Mouse (Mus musculus) embryonic facial prominence, embryonic 15.5 days (tissue): ENCODE data around the gene Ccdc38. TPM values are rescaled to one million over a fixed set of nuclear protein-coding genes. Genes with fewer than 3 reads are reported as not detected.
A peak's percentile ranks its signal among the peaks of the same experiment; 100 is the strongest.

Experiments
- ATAC-seq: fragments of 200-750 bp; cut with Nextera tagmentation; 2 replicates; pipeline ENCODE4 v1.8.0; 2017; ENCODE audit warnings: low read depth, moderate TSS enrichment; ENCODE audit not compliant: insufficient number of reproducible peaks, low FRiP score, low TSS enrichment
- H3K27ac ChIP-seq: fragments of 300-500 bp; sonication (generic); replicated peaks from 2 replicates; pipeline ENCODE4 v1.5.1; 2015; ENCODE audit warnings: mild to moderate bottlenecking, inconsistent platforms
- H3K27me3 ChIP-seq: fragments of 300-500 bp; sonication (generic); 2 replicates; pipeline ENCODE4 v1.6.1; 2015; ENCODE audit warnings: inconsistent platforms
- H3K36me3 ChIP-seq: fragments of 300-500 bp; sonication (generic); 2 replicates; pipeline ENCODE4 v1.6.1; 2015; ENCODE audit warnings: mild to moderate bottlenecking, inconsistent platforms
- H3K4me1 ChIP-seq: fragments of 300-500 bp; sonication (generic); 2 replicates; pipeline ENCODE4 v1.6.1; 2015; ENCODE audit warnings: inconsistent platforms
- H3K4me2 ChIP-seq: fragments of 300-500 bp; sonication (generic); replicated peaks from 2 replicates; pipeline ENCODE4 v1.6.1; 2015; ENCODE audit warnings: mild to moderate bottlenecking, inconsistent platforms
- H3K4me3 ChIP-seq: fragments of 300-500 bp; sonication (generic); replicated peaks from 2 replicates; pipeline ENCODE4 v1.5.1; 2015; ENCODE audit warnings: mild to moderate bottlenecking, inconsistent platforms
- H3K9ac ChIP-seq: fragments of 300-500 bp; sonication (generic); 2 replicates; pipeline ENCODE4 v1.6.1; 2015; ENCODE audit warnings: inconsistent platforms
- H3K9me3 ChIP-seq: fragments of 300-500 bp; sonication (generic); replicated peaks from 2 replicates; pipeline ENCODE4 v1.6.1; 2016; ENCODE audit warnings: inconsistent platforms
- WGBS: fragments of 180-500 bp; shearing (Covaris S2); methylation state at CpG from one replicate; pipeline ENCODE4 v1.1.7; 2015; 5-methylcytosine and 5-hydroxymethylcytosine counted together
- polyA plus RNA-seq: library from polyadenylated mRNA; unstranded; fragments of >200 nt; fragmentation: Nextera tagmentation; extraction: Ambion mirVana; gene quantifications from 2 replicates; pipeline ENCODE4 v1.2.1, GENCODE M21; 2015

Gene Ccdc38
- polyA plus RNA-seq, 1 experiment from 2014 or later = 0.41 TPM

DNA sequence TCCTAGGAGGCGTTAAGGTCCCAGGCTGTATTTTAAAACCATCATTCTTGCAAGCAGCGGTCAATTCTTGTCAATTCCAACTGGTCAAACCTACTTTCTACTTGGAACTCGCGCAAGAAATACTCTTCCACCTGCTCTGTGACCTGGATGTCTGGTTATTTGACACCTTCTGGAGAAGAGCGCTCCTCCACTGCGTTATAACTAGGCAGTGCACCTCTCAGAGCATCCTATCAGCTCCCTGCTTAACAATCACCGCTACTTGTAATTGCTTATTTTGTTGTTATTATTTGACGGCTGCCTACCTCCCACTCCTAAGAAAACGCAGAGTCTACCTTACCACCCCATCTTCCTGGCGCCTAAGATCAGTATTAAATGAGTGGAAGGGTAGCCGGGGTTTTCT lies 48.4 kb downstream of the Ccdc38 start:
- Histone ChIP-seq H3K27me3 (no peaks in the 10 kb centered on the region), H3K27ac (peak overlapping the region; percentile 76; the same call in 1 of the 2 replicates), H3K4me1 (peaks cover 17% of the 10 kb centered on the region; the same call in 1 of the 2 replicates), H3K9me3 (no peaks in the 10 kb centered on the region), H3K36me3 (peaks cover 13% of the 10 kb centered on the region; the same call in 1 of the 2 replicates), H3K9ac (peak overlapping the region; percentile 62), H3K4me2 (peak overlapping the region; percentile 89), H3K4me3 (peak overlapping the region; percentile 81)
- ATAC-seq = no peak
- WGBS = under 1% methylated on average over 11 of the region's 11 CpGs

DNA sequence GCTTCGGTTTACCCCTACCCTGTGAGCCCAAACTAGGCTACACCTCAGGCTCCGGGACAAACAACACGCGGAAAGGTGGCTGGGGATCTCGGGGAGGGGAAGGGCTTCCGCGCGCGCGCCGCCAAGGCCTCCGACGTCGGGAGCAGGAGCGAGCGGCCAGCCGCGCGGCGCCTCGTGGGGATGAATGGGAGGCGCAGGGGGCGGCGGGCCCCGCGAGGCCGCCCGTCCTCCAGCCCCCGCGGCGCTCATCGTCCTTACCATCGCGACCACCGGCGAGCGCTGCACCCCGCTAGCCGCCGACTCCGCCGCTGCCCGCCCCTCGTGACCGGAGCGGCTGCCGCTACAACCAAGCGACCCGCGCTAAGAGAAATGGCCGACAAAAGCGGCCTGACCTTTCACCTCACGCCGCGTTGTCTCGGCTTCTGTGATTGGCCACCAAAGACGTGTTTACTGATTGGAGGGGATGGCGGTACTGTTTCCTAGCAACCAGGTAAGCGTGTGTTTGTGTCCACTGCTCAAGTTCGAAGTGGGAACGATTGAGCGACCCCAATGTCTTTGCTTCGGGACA lies 48.9 kb downstream of the Ccdc38 start, which contains the start of gene Snrpf:
Snrpf (minus strand) TSS at position 426 of the 568 bp plus-strand sequence.
- Histone ChIP-seq H3K27me3 (no peaks in the 10 kb centered on the region), H3K36me3 (peaks cover 13% of the 10 kb centered on the region; the same call in 1 of the 2 replicates), H3K4me3 (peak within 1 kb of the TSS; percentile 81), H3K4me2 (peak within 1 kb of the TSS; percentile 89), H3K9ac (peak within 1 kb of the TSS; percentile 62), H3K27ac (peak within 1 kb of the TSS; percentile 76), H3K4me1 (peaks cover 20% of the 10 kb centered on the region; the same call in 1 of the 2 replicates), H3K9me3 (no peaks in the 10 kb centered on the region)
- under 1% methylated on average over 63 of the region's 63 CpGs for WGBS
- peak; percentile 91 for ATAC-seq

DNA sequence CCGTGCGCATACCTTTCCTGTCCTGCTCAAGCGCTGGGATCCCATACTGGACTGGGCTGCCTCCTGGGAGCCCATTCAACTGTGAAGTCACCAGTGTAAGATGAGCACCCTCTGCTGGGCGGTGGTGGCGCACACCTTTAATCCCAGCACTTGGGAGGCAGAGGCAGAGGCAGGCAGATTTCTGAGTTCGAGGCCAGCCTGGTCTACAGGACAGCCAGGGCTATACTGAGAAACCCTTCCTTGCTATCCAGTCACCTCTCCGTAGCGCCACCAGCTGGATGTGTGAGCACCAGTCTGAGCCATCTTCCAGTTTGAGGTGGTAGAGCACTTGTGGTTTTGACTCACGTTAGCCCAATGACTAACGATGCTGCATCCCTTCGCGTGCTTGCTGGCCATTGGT lies 52.0 kb downstream of the Ccdc38 start:
- Histone ChIP-seq H3K4me1 (peaks cover 23% of the 10 kb centered on the region; the same call in 1 of the 2 replicates), H3K4me3 (no peak overlapping the region), H3K4me2 (no peak overlapping the region), H3K36me3 (no peaks in the 10 kb centered on the region), H3K9ac (no peak overlapping the region), H3K27me3 (no peaks in the 10 kb centered on the region), H3K9me3 (no peaks in the 10 kb centered on the region), H3K27ac (no peak overlapping the region)
- 52% methylated on average over 12 of the region's 12 CpGs for WGBS
- no peak for ATAC-seq

DNA sequence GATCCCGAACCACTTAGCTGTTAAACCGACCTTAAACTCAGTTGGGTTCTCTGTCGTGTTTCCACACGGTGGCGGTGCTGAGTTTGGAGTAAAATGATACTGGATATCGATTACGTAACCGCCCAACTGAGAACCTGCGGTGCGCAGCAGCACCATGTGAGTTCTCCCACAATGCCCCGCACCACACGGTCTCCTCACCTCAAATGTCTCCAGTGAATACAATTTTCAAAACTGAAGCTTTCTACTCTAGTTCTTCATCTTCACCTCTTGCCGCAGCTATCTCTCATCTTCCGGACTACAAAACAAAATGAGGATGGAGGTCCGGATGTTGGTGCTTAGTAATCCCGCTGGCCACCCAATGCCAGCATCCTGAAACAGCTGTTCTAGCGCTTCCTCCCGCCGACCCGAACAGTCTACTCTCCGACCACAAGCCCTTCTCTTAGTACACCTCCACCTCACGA lies 53.6 kb downstream of the Ccdc38 start:
- ATAC-seq = peak; percentile 52; the same call in 1 of the 2 replicates
- Histone ChIP-seq H3K27ac (no peak overlapping the region), H3K36me3 (no peaks in the 10 kb centered on the region), H3K4me3 (peak overlapping the region; percentile 46), H3K4me1 (0 out of 2 replicates have a peak, but pooled peaks cover 10% of the 10 kb centered on the region), H3K4me2 (peak overlapping the region; percentile 78), H3K27me3 (no peaks in the 10 kb centered on the region), H3K9ac (peak overlapping the region; percentile 23; the same call in 1 of the 2 replicates), H3K9me3 (no peaks in the 10 kb centered on the region)
- 2% methylated on average over 22 of the region's 22 CpGs for WGBS

DNA sequence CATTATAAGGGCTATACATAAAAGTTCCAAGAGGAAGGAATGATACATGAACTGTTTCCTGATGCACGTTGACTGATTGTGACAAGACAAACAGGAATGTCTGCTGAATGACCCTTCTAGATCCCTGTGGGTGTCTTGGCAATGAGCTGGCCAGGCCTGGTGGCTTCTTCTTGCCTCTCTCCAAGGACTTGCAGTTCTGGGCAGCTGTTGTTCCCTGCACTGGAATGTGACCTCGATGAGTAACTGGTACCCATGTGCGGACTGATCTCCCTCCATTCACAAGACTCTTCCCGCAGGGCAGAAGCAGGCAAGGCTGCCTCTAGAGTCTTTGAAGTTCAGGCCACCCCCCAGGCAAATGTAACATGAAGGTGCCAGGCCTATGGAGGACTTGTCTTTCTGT lies 55.4 kb downstream of the Ccdc38 start:
- Histone ChIP-seq H3K9me3 (no peaks in the 10 kb centered on the region), H3K4me1 (0 out of 2 replicates have a peak, but pooled peaks cover 6% of the 10 kb centered on the region), H3K36me3 (no peaks in the 10 kb centered on the region), H3K27ac (no peak overlapping the region), H3K4me3 (no peak overlapping the region), H3K4me2 (no peak overlapping the region), H3K9ac (no peak overlapping the region), H3K27me3 (no peaks in the 10 kb centered on the region)
- 68% methylated on average over 4 of the region's 4 CpGs for WGBS
- no peak for ATAC-seq

DNA sequence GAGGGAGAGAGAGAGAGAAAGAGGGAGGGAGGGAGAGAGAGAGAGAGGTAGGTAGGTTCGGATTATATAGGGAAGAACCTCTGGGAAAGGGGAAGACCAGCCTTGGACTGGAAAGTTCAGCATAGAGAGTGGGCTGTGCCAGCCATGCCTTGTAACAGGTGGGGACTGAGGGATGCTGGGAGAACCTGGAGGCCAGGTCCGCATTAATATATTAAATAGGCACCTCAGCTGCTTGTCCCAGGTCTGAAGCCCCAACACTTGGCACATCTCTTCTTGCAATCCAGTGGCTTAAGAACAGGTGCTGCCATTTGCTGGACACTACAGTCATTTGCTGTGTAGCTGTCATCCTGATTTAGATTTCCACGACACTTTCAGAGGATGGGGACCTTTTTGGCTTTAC lies 56.2 kb downstream of the Ccdc38 start:
- H3K4me1 ChIP-seq = 0 out of 2 replicates have a peak, but pooled peaks cover 6% of the 10 kb centered on the region
- no peak overlapping the region for H3K4me3 ChIP-seq
- no peaks in the 10 kb centered on the region for H3K27me3 ChIP-seq
- no peak for ATAC-seq
- no peaks in the 10 kb centered on the region for H3K36me3 ChIP-seq
- no peak overlapping the region for H3K27ac ChIP-seq
- no peak overlapping the region for H3K9ac ChIP-seq
- H3K9me3 ChIP-seq = no peaks in the 10 kb centered on the region
- no peak overlapping the region for H3K4me2 ChIP-seq
- WGBS = 66% methylated on average over 3 of the region's 3 CpGs

DNA sequence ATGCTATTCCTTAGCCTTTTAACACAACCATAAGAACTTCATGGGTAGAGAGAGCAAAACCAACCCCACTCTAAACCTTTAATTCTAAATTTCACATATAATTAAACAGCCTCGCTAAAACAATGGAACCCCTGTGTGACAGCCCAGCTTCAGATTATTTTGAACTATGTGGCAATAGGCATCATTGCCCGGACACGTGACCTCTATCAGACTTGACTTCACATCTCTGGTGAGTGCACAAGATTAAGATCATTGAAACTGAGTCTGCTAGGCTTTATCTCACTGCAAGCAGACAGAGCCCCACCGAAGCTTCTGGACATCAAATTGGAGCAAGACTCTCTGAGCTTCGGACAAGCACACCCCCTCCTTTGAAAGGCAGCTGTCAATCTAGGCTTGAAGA lies 61.9 kb downstream of the Ccdc38 start:
- H3K9ac ChIP-seq = no peak overlapping the region
- WGBS = 80% methylated on average over 5 of the region's 5 CpGs

DNA sequence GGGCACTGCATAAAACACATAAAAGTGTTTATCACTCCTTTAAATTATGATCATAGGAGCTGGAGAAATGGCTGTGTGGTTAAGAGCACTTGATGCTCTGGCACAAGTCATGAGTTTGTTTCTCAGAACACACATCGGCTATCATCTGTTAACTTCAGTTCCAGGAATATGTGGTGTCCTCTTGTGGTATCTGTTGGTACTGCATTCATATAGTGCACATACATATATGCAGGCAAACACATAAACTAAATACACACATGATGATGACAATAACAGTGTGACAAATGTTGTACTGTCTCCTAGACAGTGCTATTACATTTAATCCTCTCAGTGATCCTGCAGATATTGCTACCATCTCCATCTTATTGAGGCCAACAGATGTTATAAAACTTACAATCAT lies 62.8 kb downstream of the Ccdc38 start:
- no peaks in the 10 kb centered on the region for H3K27me3 ChIP-seq
- H3K4me3 ChIP-seq = no peak overlapping the region
- no peaks in the 10 kb centered on the region for H3K9me3 ChIP-seq
- WGBS = 89% methylated on average over 1 of the region's 1 CpGs
- no peak overlapping the region for H3K9ac ChIP-seq
- H3K36me3 ChIP-seq = no peaks in the 10 kb centered on the region
- no peak overlapping the region for H3K4me2 ChIP-seq
- H3K4me1 ChIP-seq = no peaks in the 10 kb centered on the region
- H3K27ac ChIP-seq = no peak overlapping the region
- no peak for ATAC-seq

More for the DNA sequence above, 61.9 kb downstream of the Ccdc38 start:
- no peaks in the 10 kb centered on the region for H3K9me3 ChIP-seq
- H3K27me3 ChIP-seq = no peaks in the 10 kb centered on the region
- no peaks in the 10 kb centered on the region for H3K36me3 ChIP-seq
- H3K27ac ChIP-seq = no peak overlapping the region
- H3K4me1 ChIP-seq = no peaks in the 10 kb centered on the region
- ATAC-seq = no peak
- H3K4me3 ChIP-seq = no peak overlapping the region
- no peak overlapping the region for H3K4me2 ChIP-seq

DNA sequence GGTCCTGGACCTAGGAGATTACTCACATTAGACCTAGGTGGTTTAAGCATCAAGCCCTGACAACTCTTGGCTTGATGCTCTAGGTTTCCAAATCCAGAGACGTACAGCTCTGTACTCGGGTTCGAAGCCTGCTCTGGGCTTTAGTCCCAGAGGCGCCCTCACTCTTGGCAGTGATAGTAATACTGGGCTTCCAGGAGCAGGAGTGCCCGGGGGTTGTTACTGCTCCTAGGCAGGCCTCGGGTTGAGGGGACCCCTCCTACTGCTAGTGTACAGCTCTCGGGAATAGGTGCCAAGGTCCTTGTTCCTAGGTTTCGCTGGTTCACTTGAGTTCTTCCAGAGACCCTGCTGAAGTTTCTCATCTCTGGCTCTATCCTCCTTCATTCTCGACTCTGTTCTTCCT lies 65.9 kb downstream of the Ccdc38 start:
- H3K9ac ChIP-seq = no peak overlapping the region
- H3K4me2 ChIP-seq = no peak overlapping the region
- no peak for ATAC-seq

DNA sequence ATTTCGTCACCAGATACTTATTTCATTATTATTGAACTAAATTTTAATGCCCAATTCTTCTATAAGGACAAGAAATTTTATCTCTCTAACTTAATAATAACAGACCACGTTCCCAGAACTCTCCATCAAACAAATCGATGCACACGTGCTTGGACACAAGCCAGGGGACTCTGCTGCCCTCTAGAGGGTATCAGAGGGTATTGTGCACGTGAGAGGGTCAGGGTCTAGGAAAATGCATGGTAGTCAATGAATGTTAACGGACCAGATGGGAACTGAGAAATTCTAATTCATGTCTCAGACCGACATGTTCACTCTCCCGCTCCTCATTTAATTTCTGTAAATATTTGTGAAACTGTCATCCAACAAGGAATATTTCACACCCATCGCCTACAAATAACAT lies 67.6 kb downstream of the Ccdc38 start:
- Histone ChIP-seq H3K4me2 (no peak overlapping the region), H3K4me3 (no peak overlapping the region), H3K36me3 (no peaks in the 10 kb centered on the region), H3K4me1 (no peaks in the 10 kb centered on the region), H3K9ac (no peak overlapping the region), H3K27me3 (no peaks in the 10 kb centered on the region), H3K9me3 (no peaks in the 10 kb centered on the region), H3K27ac (no peak overlapping the region)
- no peak for ATAC-seq
- 48% methylated on average over 9 of the region's 9 CpGs for WGBS

More for the DNA sequence above, 65.9 kb downstream of the Ccdc38 start:
- 90% methylated on average over 9 of the region's 9 CpGs for WGBS
- no peak overlapping the region for H3K27ac ChIP-seq
- no peaks in the 10 kb centered on the region for H3K36me3 ChIP-seq
- H3K9me3 ChIP-seq = no peaks in the 10 kb centered on the region
- H3K4me1 ChIP-seq = no peaks in the 10 kb centered on the region
- no peaks in the 10 kb centered on the region for H3K27me3 ChIP-seq
- no peak overlapping the region for H3K4me3 ChIP-seq

DNA sequence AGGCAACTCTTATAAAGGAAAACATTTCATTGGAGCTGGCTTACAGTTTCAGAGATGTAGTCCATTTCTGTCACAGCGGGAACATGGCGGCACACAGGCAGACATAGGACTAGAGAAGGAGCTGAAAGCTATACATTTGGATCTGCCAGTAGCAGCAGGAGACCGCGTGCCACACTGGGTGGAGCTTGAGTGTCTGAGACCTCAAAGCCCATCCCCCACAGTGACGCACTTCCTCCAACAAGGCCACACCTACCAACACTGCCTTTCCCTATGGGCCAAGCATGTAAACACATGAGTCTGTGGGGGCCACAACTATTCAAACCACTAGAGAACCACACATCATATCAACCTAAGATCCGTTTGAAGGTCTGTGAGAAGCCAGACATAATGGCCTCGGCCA lies 68.8 kb downstream of the Ccdc38 start:
- H3K27ac ChIP-seq = no peak overlapping the region
- H3K4me1 ChIP-seq = no peaks in the 10 kb centered on the region
- H3K4me3 ChIP-seq = no peak overlapping the region
- H3K36me3 ChIP-seq = no peaks in the 10 kb centered on the region
- no peaks in the 10 kb centered on the region for H3K9me3 ChIP-seq
- H3K4me2 ChIP-seq = no peak overlapping the region
- WGBS = 90% methylated on average over 7 of the region's 7 CpGs
- H3K9ac ChIP-seq = no peak overlapping the region
- no peak for ATAC-seq
- H3K27me3 ChIP-seq = no peaks in the 10 kb centered on the region

DNA sequence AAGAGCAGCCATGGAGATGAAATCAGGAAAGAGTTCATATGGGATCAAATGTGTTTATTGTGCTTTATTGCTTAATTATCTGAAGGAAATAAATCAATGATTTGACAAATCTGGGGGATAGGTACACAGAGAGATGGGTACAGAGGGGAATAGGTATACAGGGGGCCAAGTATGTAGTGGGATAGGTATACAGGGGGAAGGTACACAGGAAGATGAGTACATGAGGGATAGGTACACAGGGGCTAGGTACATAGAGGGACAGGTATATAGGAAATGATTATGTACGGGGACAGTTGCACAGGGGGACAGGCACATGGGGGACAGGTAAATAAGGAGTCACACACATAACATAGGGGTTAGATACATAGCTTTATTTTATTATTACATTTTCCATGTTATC lies 70.5 kb downstream of the Ccdc38 start:
- ATAC-seq = no peak
- H3K27me3 ChIP-seq = no peaks in the 10 kb centered on the region
- H3K9me3 ChIP-seq = no peaks in the 10 kb centered on the region
- H3K4me1 ChIP-seq = no peaks in the 10 kb centered on the region
- WGBS = 96% methylated on average over 1 of the region's 1 CpGs
- no peaks in the 10 kb centered on the region for H3K36me3 ChIP-seq
- no peak overlapping the region for H3K27ac ChIP-seq
- H3K4me2 ChIP-seq = no peak overlapping the region
- no peak overlapping the region for H3K9ac ChIP-seq
- no peak overlapping the region for H3K4me3 ChIP-seq
